In the genomic region with DNA sequence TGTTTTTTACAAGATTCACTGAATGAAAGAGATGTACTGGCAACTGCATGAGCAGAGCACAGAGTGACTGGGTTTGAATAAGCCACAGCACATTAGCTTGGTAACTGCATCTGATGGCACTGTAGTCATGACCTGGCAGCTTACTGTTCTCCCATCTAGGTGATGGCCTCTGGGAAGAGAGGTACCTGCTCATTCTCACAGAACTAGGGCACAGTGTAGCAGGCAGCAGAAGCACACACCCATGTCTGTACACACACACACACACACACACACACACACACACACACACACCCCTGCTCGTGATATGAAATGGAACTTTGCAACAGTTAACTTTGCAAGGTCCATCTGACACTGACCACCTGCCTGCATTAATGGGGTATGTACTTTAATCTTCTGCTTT, we compare ENCODE assay signal across 26 mouse cellular contexts.
DNase-seq lines count a peak whose midpoint lies in the region; ATAC-seq lines count a peak whose summit lies in the region.
"Had no signal": no experiment of that assay in that cellular context is flagged by ENCODE, and none has a peak within 500 bp of the region (broad histone marks: within the 10 kb centered on the region; RNA-seq: fewer than 3 reads in every experiment).

No protein-coding gene starts in this region.

- ATAC-seq in forebrain, embryonic 11.5 days (replicated peaks; ENCODE audit: low FRiP score): peak; percentile 53; the same call in 1 of the 2 replicates
- ATAC-seq in forebrain, embryonic 14.5 days: no peak
- peak; percentile 52; the same call in 1 of the 2 replicates for ATAC-seq in hindbrain, embryonic 16.5 days
- no peak for ATAC-seq in hindbrain, embryonic 12.5 days (ENCODE audit: low FRiP score)
- peak; percentile 63; the same call in 1 of the 2 replicates for ATAC-seq in midbrain, embryonic 13.5 days
- ATAC-seq in midbrain, embryonic 16.5 days: no peak
- ATAC-seq in neural tube, embryonic 13.5 days (ENCODE audit: low read depth): peak; percentile 26; the same call in 1 of the 2 replicates
- ATAC-seq: activated CD4-positive, CD25-positive, alpha-beta regulatory T cell, adult 4 months; CD4-positive, CD25-positive, alpha-beta regulatory T cell, adult 4 months; forebrain, embryonic 15.5 days; Patski had no signal

- no peaks in the 10 kb centered on the region for H3K4me1 ChIP-seq in forebrain, embryonic 11.5 days (replicated peaks; ENCODE audit: control insufficient read depth, insufficient read depth, low read length)
- H3K4me1 ChIP-seq in forebrain, embryonic 14.5 days (ENCODE audit: control insufficient read depth, insufficient read depth, low read length): no peaks in the 10 kb centered on the region
- H3K4me1 ChIP-seq in hindbrain, embryonic 16.5 days (ENCODE audit: control insufficient read depth, insufficient read depth, low read depth, low read length): no peaks in the 10 kb centered on the region
- H3K4me1 ChIP-seq in hindbrain, embryonic 12.5 days: 0 out of 2 replicates have a peak, but pooled peaks cover 2% of the 10 kb centered on the region
- peaks cover 4% of the 10 kb centered on the region; the same call in 1 of the 2 replicates for H3K4me1 ChIP-seq in midbrain, embryonic 13.5 days (replicated peaks)
- H3K4me1 ChIP-seq in midbrain, embryonic 16.5 days (ENCODE audit: control insufficient read depth, insufficient read depth, low read length): 0 out of 2 replicates have a peak, but pooled peaks cover 3% of the 10 kb centered on the region
- no peaks in the 10 kb centered on the region for H3K4me1 ChIP-seq in neural tube, embryonic 13.5 days (replicated peaks)
- H3K4me1 ChIP-seq: embryonic facial prominence, embryonic 10.5 days; embryonic facial prominence, embryonic 12.5 days had no signal

- H3K4me3 ChIP-seq in forebrain, embryonic 11.5 days (ENCODE audit: low read depth, low read length): no peak overlapping the region
- H3K4me3 ChIP-seq in forebrain, embryonic 14.5 days (ENCODE audit: low read depth, low read length): no peak overlapping the region
- no peak overlapping the region for H3K4me3 ChIP-seq in hindbrain, embryonic 16.5 days (ENCODE audit: low read length)
- H3K4me3 ChIP-seq in hindbrain, embryonic 12.5 days: no peak overlapping the region
- no peak overlapping the region for H3K4me3 ChIP-seq in midbrain, embryonic 13.5 days (replicated peaks)
- no peak overlapping the region for H3K4me3 ChIP-seq in midbrain, embryonic 16.5 days (ENCODE audit: low read depth, low read length)
- H3K4me3 ChIP-seq in neural tube, embryonic 13.5 days: no peak overlapping the region
- H3K4me3 ChIP-seq: embryonic facial prominence, embryonic 10.5 days; embryonic facial prominence, embryonic 12.5 days; forebrain, embryonic 12.5 days; forebrain, embryonic 15.5 days had no signal

- DNase-seq in forebrain, embryonic 11.5 days (ENCODE audit: low spot score): no peak
- no peak for DNase-seq in forebrain, embryonic 14.5 days (ENCODE audit: low spot score)
- DNase-seq in neural tube, embryonic 10.5 days (ENCODE audit: extremely low spot score, low spot score): no peak
- DNase-seq: adrenal gland, adult 8-10 months; adrenal gland, postnatal 14 days; adrenal gland, postnatal 36 days; B cell, adult 2 months; cerebellum, adult 11-12 months; cerebellum, adult 2 months; cerebellum, adult 9-10 months; cerebellum, postnatal 10 days; cerebellum, postnatal 25 days had no signal

- WGBS in forebrain, embryonic 11.5 days: 79% methylated on average over 1 of the region's 1 CpGs
- WGBS in forebrain, embryonic 14.5 days: 58% methylated on average over 1 of the region's 1 CpGs
- WGBS in hindbrain, embryonic 16.5 days: 88% methylated on average over 1 of the region's 1 CpGs
- WGBS in hindbrain, embryonic 12.5 days: 70% methylated on average over 1 of the region's 1 CpGs
- WGBS in midbrain, embryonic 13.5 days: 65% methylated on average over 1 of the region's 1 CpGs
- WGBS in midbrain, embryonic 16.5 days: 67% methylated on average over 1 of the region's 1 CpGs
- 61% methylated on average over 1 of the region's 1 CpGs for WGBS in neural tube, embryonic 13.5 days

- H3K27ac ChIP-seq in forebrain, embryonic 11.5 days (ENCODE audit: low read depth, low read length): no peak overlapping the region
- no peak overlapping the region for H3K27ac ChIP-seq in forebrain, embryonic 14.5 days (ENCODE audit: low read depth, low read length)
- no peak overlapping the region for H3K27ac ChIP-seq in hindbrain, embryonic 16.5 days (ENCODE audit: low read depth, low read length)
- H3K27ac ChIP-seq in hindbrain, embryonic 12.5 days: no peak overlapping the region
- no peak overlapping the region for H3K27ac ChIP-seq in midbrain, embryonic 13.5 days
- no peak overlapping the region for H3K27ac ChIP-seq in midbrain, embryonic 16.5 days (ENCODE audit: low read length)
- H3K27ac ChIP-seq in neural tube, embryonic 13.5 days (replicated peaks): no peak overlapping the region
- H3K27ac ChIP-seq: embryonic facial prominence, embryonic 10.5 days; embryonic facial prominence, embryonic 12.5 days; forebrain, embryonic 12.5 days; forebrain, embryonic 15.5 days had no signal

- H3K27me3 ChIP-seq in forebrain, embryonic 11.5 days (ENCODE audit: control insufficient read depth, insufficient read depth, low read length): no peaks in the 10 kb centered on the region
- H3K27me3 ChIP-seq in forebrain, embryonic 14.5 days (replicated peaks; ENCODE audit: control insufficient read depth, insufficient read depth, low read length): no peaks in the 10 kb centered on the region
- no peaks in the 10 kb centered on the region for H3K27me3 ChIP-seq in hindbrain, embryonic 16.5 days (replicated peaks; ENCODE audit: control insufficient read depth, insufficient read depth, low read length)
- H3K27me3 ChIP-seq in hindbrain, embryonic 12.5 days: no peaks in the 10 kb centered on the region
- no peaks in the 10 kb centered on the region for H3K27me3 ChIP-seq in midbrain, embryonic 13.5 days
- no peaks in the 10 kb centered on the region for H3K27me3 ChIP-seq in midbrain, embryonic 16.5 days (ENCODE audit: control insufficient read depth, insufficient read depth, low read depth, low read length)
- no peaks in the 10 kb centered on the region for H3K27me3 ChIP-seq in neural tube, embryonic 13.5 days
- H3K27me3 ChIP-seq: CH12.LX; embryonic facial prominence, embryonic 12.5 days; forebrain, embryonic 12.5 days; forebrain, embryonic 15.5 days had no signal

- H3K4me2 ChIP-seq in forebrain, embryonic 11.5 days (ENCODE audit: low read depth, low read length, severe bottlenecking): no peak overlapping the region
- no peak overlapping the region for H3K4me2 ChIP-seq in forebrain, embryonic 14.5 days (ENCODE audit: low read length)
- H3K4me2 ChIP-seq in hindbrain, embryonic 16.5 days (ENCODE audit: low read length): no peak overlapping the region
- no peak overlapping the region for H3K4me2 ChIP-seq in hindbrain, embryonic 12.5 days (replicated peaks)
- no peak overlapping the region for H3K4me2 ChIP-seq in midbrain, embryonic 13.5 days (replicated peaks)
- H3K4me2 ChIP-seq in midbrain, embryonic 16.5 days (ENCODE audit: low read length): no peak overlapping the region
- no peak overlapping the region for H3K4me2 ChIP-seq in neural tube, embryonic 13.5 days
- H3K4me2 ChIP-seq: embryonic facial prominence, embryonic 12.5 days; forebrain, embryonic 12.5 days; forebrain, embryonic 15.5 days had no signal

- H3K9me3 ChIP-seq in forebrain, embryonic 11.5 days (ENCODE audit: control insufficient read depth, low read length): no peaks in the 10 kb centered on the region
- no peaks in the 10 kb centered on the region for H3K9me3 ChIP-seq in forebrain, embryonic 14.5 days (replicated peaks; ENCODE audit: control insufficient read depth, low read length)
- H3K9me3 ChIP-seq in hindbrain, embryonic 16.5 days (ENCODE audit: control insufficient read depth, low read length): no peaks in the 10 kb centered on the region
- no peaks in the 10 kb centered on the region for H3K9me3 ChIP-seq in hindbrain, embryonic 12.5 days (replicated peaks)
- H3K9me3 ChIP-seq in midbrain, embryonic 13.5 days: no peaks in the 10 kb centered on the region
- no peaks in the 10 kb centered on the region for H3K9me3 ChIP-seq in midbrain, embryonic 16.5 days (replicated peaks; ENCODE audit: control insufficient read depth, low read length, poor library complexity, severe bottlenecking)
- H3K9me3 ChIP-seq in neural tube, embryonic 13.5 days: no peaks in the 10 kb centered on the region
- H3K9me3 ChIP-seq: embryonic facial prominence, embryonic 10.5 days; embryonic facial prominence, embryonic 12.5 days; forebrain, embryonic 12.5 days; forebrain, embryonic 15.5 days had no signal

- no peaks in the 10 kb centered on the region for H3K36me3 ChIP-seq in forebrain, embryonic 11.5 days (ENCODE audit: control insufficient read depth, insufficient read depth, low read length)
- peaks cover 5% of the 10 kb centered on the region; the same call in 1 of the 2 replicates for H3K36me3 ChIP-seq in forebrain, embryonic 14.5 days (ENCODE audit: control insufficient read depth, insufficient read depth, low read length)
- H3K36me3 ChIP-seq in hindbrain, embryonic 16.5 days (ENCODE audit: control insufficient read depth, insufficient read depth, low read length): no peaks in the 10 kb centered on the region
- H3K36me3 ChIP-seq in hindbrain, embryonic 12.5 days: no peaks in the 10 kb centered on the region
- H3K36me3 ChIP-seq in midbrain, embryonic 13.5 days: peaks cover 12% of the 10 kb centered on the region
- H3K36me3 ChIP-seq in midbrain, embryonic 16.5 days (ENCODE audit: control insufficient read depth, insufficient read depth, low read length): no peaks in the 10 kb centered on the region
- H3K36me3 ChIP-seq in neural tube, embryonic 13.5 days: peaks cover 22% of the 10 kb centered on the region
- H3K36me3 ChIP-seq: embryonic facial prominence, embryonic 10.5 days; embryonic facial prominence, embryonic 12.5 days; forebrain, embryonic 15.5 days; G1E had no signal

- no peak overlapping the region for H3K9ac ChIP-seq in forebrain, embryonic 11.5 days (ENCODE audit: low read length)
- H3K9ac ChIP-seq in forebrain, embryonic 14.5 days (ENCODE audit: low read length): no peak overlapping the region
- no peak overlapping the region for H3K9ac ChIP-seq in hindbrain, embryonic 16.5 days (ENCODE audit: low read depth, low read length)
- no peak overlapping the region for H3K9ac ChIP-seq in hindbrain, embryonic 12.5 days
- H3K9ac ChIP-seq in midbrain, embryonic 13.5 days (replicated peaks): no peak overlapping the region
- no peak overlapping the region for H3K9ac ChIP-seq in midbrain, embryonic 16.5 days (ENCODE audit: low read depth, low read length)
- H3K9ac ChIP-seq in neural tube, embryonic 13.5 days: no peak overlapping the region
- H3K9ac ChIP-seq: embryonic facial prominence, embryonic 12.5 days; forebrain, embryonic 12.5 days; forebrain, embryonic 15.5 days had no signal

Comparison
In these comparisons a context has a peak if more than half of its experiments do, and no peak if none do; other contexts are left out.
1. ATAC-seq: peak in forebrain, embryonic 11.5 days (single experiment), hindbrain, embryonic 16.5 days (single experiment), midbrain, embryonic 13.5 days (single experiment) and neural tube, embryonic 13.5 days (single experiment); none in forebrain, embryonic 14.5 days (single experiment), hindbrain, embryonic 12.5 days (single experiment) and midbrain, embryonic 16.5 days (single experiment).